Mouse (Mus musculus) urinary bladder, postnatal 0 days (tissue): ENCODE results near the gene Gm20662. TPM values are rescaled to one million over a fixed set of nuclear protein-coding genes. Genes with fewer than 3 reads are reported as not detected.

Source experiments
- microRNA-seq: library from miRNA; unstranded; fragments of <30 nt; microRNA quantifications from one replicate; pipeline ENCODE4, GENCODE M21; 2016
- polyA plus RNA-seq: library from polyadenylated mRNA; unstranded; fragments of >200 nt; fragmentation: Nextera tagmentation; extraction: Ambion mirVana; gene quantifications from 2 replicates; pipeline ENCODE4 v1.2.1, GENCODE M21; 2015

The Gm20662 gene
- polyA plus RNA-seq: 0.19 TPM in 1 of 2 replicates, not detected in the other

GRCm38 (mm10) chr9:107996049-107996448 lies at the start of gene Gm20662:
Gene Gm20662 (plus strand): TSS chr9:107996349.

GRCm38 (mm10) chr9:107949922-107950235 lies 46.3 kb upstream of the Gm20662 start, which contains the start of gene Traip:
Gene Traip (plus strand): TSS chr9:107950136.

GRCm38 (mm10) chr9:107975399-107976386 lies 20.5 kb upstream of the Gm20662 start, which contains the start of gene Uba7:
Gene Uba7 (plus strand): TSS chr9:107975505.

GRCm38 (mm10) chr9:107982681-107983346 lies 13.3 kb upstream of the Gm20662 start, which contains the start of gene Gm20661:
Gene Gm20661 (plus strand): TSS chr9:107983058.

DNA sequence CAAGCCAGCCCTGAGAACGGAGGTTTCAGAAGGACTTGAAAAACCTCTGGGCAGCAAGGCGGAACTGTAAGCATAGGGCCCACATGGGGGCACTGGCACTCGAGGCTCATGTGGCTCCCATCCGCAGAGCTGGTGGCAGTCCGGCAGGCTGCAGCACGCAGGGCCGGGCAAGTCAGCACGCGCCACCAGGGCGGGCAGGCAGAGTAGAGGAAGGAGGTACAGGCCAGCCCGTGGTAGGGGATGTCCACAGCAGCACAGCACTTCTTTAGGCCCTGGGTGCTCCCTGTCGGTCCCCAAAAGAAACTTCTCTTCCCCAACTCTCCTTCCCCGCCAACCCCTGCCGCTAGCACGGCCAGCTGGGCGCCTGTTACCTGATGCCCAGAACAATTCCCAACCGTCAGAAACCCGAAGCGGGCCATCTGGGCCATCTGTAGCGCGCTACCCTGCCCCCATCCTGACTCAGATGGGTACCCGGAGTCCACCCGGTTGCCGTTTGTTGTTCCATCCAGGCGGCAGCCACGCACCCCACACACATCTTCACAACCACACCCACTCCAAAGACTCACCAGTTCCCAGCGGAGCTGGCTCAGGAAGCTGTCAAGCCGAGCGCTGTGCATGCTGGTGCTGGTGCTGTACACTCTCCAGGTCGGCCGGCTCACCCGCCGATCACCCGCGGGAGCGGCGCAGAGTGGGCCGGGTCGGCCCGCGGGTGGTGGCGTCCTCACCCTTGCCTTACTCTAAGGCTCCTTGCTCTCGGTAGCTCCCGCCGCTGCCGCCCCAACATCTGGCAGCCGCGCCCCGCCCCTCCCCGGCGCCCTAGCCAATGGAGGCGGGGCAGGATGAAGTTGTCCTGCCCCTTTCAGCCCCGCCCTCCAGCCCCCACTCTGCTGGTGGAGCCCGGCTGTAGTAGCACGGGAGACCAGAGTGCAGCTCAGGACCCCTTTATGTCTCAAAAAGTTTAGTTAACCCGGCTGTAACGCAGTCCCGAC lies 10.7 kb upstream of the Gm20662 start, which contains the start of gene Inka1:
Gene Inka1 (minus strand): TSS at position 749 of the 989 bp plus-strand sequence.

GRCm38 (mm10) chr9:107992197-107992596 lies 4.0 kb upstream of the Gm20662 start, which contains the start of gene Cdhr4:
Gene Cdhr4 (plus strand): TSS chr9:107992497.

DNA sequence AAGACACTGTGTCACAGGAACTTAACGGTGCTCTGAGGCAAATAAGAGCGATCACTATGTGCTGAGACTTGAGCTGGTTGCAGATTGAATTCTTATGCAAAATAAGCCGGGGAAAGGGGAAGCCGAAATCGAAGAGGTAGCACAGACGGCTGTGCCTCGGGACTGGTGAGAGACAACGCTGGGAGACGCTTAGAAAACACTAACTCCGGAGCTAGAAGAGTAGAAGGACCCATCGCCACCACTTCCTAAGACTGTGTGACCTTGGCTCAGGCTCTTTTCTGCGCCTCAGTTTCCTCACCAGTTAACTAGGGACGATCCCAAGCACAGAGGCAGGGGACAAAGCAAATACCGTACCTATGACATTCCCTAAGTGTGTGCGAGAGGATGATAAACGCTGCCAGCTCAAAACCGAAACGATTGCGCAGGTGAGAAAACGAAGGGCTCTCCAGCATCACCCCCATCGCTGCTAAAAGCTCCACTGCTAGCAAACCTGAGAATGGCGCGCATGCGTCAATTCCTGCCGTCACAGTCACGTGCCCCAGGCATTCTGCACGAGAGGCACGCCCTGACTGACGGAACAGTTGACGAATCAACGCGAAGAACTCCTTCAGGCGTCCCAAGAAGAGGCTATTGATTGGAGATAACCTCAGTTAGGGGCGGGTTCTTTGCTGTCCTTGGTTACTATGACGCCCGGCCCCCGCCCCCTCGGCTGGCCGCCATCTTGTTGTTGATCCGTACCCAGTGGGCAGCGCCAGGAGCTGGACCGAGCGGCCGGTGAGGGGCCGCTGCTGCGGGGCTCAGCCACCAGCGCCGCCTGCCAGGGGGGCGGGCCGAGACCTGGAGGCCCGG lies 6.0 kb downstream of the Gm20662 start, which contains the start of gene Ip6k1:
Gene Ip6k1 (plus strand): TSS at position 580 of the 849 bp plus-strand sequence.

GRCm38 (mm10) chr9:108049016-108049455 lies 52.9 kb downstream of the Gm20662 start, which contains the start of gene Gmppb:
Gene Gmppb (plus strand): TSS chr9:108049242.

DNA sequence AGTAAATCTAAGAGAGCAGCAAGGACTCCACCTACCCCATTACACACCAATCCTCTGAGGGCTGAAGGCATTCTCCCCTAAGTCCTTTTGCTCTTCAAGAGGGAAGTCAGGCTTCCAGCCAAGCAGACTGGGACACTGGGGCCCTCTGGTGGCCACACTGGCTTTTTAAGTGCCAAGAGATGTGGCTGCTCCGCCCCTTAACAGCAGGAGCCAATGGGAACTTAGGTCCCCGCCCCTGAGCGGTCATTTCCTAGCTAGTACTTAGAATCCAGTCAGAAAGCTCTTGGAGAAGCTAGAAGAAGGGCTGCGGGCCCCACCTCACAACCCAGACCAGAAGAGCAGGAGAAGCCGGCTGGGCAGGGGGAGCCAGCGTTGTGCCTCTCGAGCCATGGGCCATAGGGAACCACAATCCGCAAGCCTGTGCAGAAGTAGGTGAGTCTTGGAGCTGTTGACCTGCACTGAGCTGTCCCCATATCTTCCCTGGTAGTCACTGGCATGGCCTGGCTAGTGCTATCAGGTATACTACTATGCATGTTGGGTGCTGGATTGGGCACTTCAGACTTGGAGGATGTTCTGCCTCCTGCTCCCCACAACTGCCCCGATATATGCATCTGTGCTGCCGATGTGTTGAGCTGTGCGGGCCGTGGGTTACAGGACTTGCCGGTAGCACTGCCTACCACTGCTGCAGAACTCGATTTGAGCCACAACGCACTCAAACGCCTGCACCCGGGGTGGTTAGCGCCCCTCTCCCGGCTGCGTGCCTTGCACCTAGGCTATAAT lies 56.9 kb downstream of the Gm20662 start, which contains the start of gene Amigo3:
Gene Amigo3 (plus strand): TSS at position 275 of the 780 bp plus-strand sequence.

GRCm38 (mm10) chr9:108080168-108080567 lies 84.0 kb downstream of the Gm20662 start, which contains the start of gene Mst1:
Gene Mst1 (plus strand): TSS chr9:108080436.

GRCm38 (mm10) chr9:108082988-108083431 lies 86.9 kb downstream of the Gm20662 start, which contains the start of gene Rnf123:
Gene Rnf123 (minus strand): TSS chr9:108083346.

DNA sequence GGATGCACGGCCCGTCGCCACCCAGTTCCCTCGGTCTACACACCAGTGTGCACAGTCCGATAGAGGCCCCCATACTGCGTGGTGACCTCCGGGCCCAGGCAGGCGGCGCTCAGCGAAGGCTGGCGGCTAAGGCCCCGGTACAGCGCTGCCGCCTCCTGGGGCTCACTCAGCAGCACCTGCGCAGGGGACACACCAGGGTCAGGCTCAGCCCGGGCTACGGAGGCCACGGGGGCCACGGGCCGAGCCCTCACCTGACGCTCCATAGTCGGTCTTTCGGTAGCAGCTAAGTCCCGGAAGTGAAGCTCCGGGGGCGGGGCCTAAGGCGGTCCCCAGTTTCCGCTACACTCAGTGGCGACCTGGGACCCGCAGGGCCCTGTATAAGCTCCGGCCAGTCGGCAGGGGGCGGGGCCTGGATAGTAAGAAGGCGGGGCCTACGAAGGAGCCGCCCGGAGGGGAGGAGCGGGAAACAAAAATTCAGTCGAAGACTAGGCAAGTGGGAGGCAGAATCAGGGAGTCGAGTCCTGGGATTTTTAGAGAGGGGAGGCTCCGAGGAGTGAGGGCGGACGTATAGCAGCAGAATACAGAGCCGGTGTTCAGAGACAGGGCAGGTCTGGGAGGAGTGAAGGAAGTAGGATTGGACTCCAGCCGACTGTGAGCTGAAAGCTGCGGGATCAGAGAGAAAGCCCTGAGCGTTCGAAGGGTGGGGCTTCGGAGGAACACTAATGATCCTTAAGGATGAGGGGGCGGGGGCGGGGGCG lies 98.2 kb downstream of the Gm20662 start, which contains the start of gene Apeh:
Gene Apeh (minus strand): TSS at position 423 of the 758 bp plus-strand sequence.

Small RNA genes lying within 50 kb of the gene (microRNA-seq; reads per million reads assigned to microRNA genes)
- gene Mir7088: not detected

Other genes with a start within 250 kb of the Gm20662 start
- 81.2 and 82.1 TPM in 2 replicates for gene Rbm5, start 225.4 kb upstream of the Gm20662 start, polyA plus RNA-seq
- 31.5 and 34.2 TPM in 2 replicates for gene Rbm6, start 123.1 kb upstream of the Gm20662 start, polyA plus RNA-seq
- 10.4 and 11.5 TPM in 2 replicates for gene Mon1a, start 108.2 kb upstream of the Gm20662 start, polyA plus RNA-seq
- 7.8 and 9.4 TPM in 2 replicates for gene Mst1r, start 89.5 kb upstream of the Gm20662 start, polyA plus RNA-seq
- not detected in 2 replicates for gene Actl11, start 67.9 kb upstream of the Gm20662 start, polyA plus RNA-seq
- 0.16 and 0.28 TPM in 2 replicates for gene Camkv, start 60.7 kb upstream of the Gm20662 start, polyA plus RNA-seq
- gene Traip, start 46.2 kb upstream of the Gm20662 start, polyA plus RNA-seq: 3.9 and 4.5 TPM in 2 replicates
- 14.7 and 18.3 TPM in 2 replicates for gene Uba7, start 20.8 kb upstream of the Gm20662 start, polyA plus RNA-seq
- 0.31 and 0.41 TPM in 2 replicates for gene Gm20661, start 13.3 kb upstream of the Gm20662 start, polyA plus RNA-seq
- 19.3 and 23.9 TPM in 2 replicates for gene Inka1, start 10.5 kb upstream of the Gm20662 start, polyA plus RNA-seq
- 0.45 and 0.70 TPM in 2 replicates for gene Cdhr4, start 3.9 kb upstream of the Gm20662 start, polyA plus RNA-seq
- gene Ip6k1, start 6.2 kb downstream of the Gm20662 start, polyA plus RNA-seq: 23.9 and 26.5 TPM in 2 replicates
- 38.2 and 45.6 TPM in 2 replicates for gene Gmppb, start 52.9 kb downstream of the Gm20662 start, polyA plus RNA-seq
- gene Amigo3, start 56.8 kb downstream of the Gm20662 start, polyA plus RNA-seq: 2.6 TPM in 2 replicates
- gene Mst1, start 84.1 kb downstream of the Gm20662 start, polyA plus RNA-seq: 0.93 and 1.1 TPM in 2 replicates
- 19.7 and 24.9 TPM in 2 replicates for gene Rnf123, start 87.0 kb downstream of the Gm20662 start, polyA plus RNA-seq
- gene Apeh, start 98.3 kb downstream of the Gm20662 start, polyA plus RNA-seq: 36.0 and 39.2 TPM in 2 replicates
- gene Bsn, start 194.0 kb downstream of the Gm20662 start, polyA plus RNA-seq: 0.39 and 0.42 TPM in 2 replicates